Mouse (Mus musculus): ENCODE data around the gene Prss35. TPM values are rescaled to one million over a fixed set of nuclear protein-coding genes. Genes with fewer than 3 reads are reported as not detected.

Gene Prss35
- polyA plus RNA-seq, 1 experiment from 2014 or later, result 1.1 TPM

DNA sequence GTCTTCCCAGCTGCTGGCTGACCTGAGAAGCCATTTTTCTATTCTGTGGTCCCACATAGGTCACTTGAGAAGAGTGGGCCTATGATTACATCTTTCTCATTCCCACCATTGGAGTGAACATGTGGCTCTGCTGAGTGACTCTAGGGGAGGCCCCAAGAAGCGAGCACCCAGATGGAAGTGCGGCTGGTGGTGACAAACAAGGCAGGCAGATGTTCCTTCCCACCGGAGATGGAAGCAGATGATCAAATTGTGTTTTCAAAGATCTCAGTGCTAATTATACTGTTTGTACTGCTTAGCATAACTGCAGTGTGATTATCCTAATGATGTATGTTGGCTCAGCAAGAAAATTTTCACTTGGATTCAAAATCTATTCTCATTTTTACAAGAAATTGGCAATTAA, 29.4 kb upstream of the Prss35 start:
- Histone ChIP-seq H3K27me3 (no peaks in the 10 kb centered on the region), H3K4me2 (replicated peaks) (no peak overlapping the region), H3K4me1 (no peaks in the 10 kb centered on the region), H3K36me3 (no peaks in the 10 kb centered on the region), H3K27ac (replicated peaks) (no peak overlapping the region), H3K9me3 (no peaks in the 10 kb centered on the region), H3K4me3 (no peak overlapping the region), H3K9ac (replicated peaks) (no peak overlapping the region)
- 54% methylated on average over 3 of the region's 3 CpGs for WGBS
- peak; percentile 80 for ATAC-seq (replicated peaks)

DNA sequence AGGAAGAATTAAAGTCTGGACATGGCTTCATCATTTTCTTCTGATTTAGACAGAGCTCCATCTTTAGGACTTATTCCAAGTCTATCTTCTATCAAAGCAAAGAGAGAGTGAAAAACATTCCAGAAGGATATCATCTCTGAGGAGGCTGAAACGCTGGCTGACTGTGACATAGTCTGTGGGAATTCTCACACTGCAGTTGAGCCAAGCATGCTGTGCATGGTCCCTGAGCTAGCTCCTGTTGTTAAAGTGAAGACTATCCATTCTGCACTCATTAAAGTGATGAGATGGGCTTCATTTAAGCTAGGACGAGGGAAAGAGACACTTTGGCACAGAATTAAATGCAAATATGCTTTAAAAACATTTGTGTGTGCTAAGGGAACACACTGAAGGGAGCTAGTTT, 26.9 kb upstream of the Prss35 start:
- no peak overlapping the region for H3K9ac ChIP-seq (replicated peaks)
- H3K27ac ChIP-seq (replicated peaks), result no peak overlapping the region
- H3K4me2 ChIP-seq (replicated peaks), result no peak overlapping the region
- H3K27me3 ChIP-seq, result no peaks in the 10 kb centered on the region
- 42% methylated on average over 2 of the region's 2 CpGs for WGBS
- no peaks in the 10 kb centered on the region for H3K9me3 ChIP-seq
- H3K4me1 ChIP-seq, result no peaks in the 10 kb centered on the region
- no peak overlapping the region for H3K4me3 ChIP-seq
- ATAC-seq (replicated peaks), result no peak
- no peaks in the 10 kb centered on the region for H3K36me3 ChIP-seq

DNA sequence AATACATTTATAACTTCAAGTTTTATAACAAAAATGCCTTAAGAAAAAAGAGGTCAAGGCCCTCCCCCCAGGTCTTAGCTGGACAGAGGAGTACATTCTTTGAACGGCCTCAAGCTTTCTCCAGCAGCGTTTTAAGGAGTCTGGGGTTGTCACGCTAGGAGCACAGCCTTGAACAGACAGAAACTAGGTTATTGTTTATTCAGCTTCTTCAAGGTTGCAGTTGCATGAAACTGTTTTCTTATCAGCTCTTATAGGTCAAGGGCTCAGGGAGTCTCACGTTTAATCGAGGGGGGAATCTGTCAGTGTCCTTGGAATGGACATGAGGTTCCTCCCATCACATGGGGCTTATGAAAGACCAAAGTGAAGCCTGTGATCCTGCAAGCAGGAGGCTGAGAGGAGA, 26.3 kb upstream of the Prss35 start:
- WGBS, result 77% methylated on average over 5 of the region's 5 CpGs

GRCm38 (mm10) chr9:86720227-86720626, 23.2 kb upstream of the Prss35 start:
- no peak for ATAC-seq (replicated peaks)
- Histone ChIP-seq H3K9ac (replicated peaks) (no peak overlapping the region), H3K27ac (replicated peaks) (no peak overlapping the region), H3K27me3 (no peaks in the 10 kb centered on the region), H3K4me2 (replicated peaks) (no peak overlapping the region), H3K4me1 (no peaks in the 10 kb centered on the region), H3K4me3 (no peak overlapping the region), H3K36me3 (no peaks in the 10 kb centered on the region), H3K9me3 (no peaks in the 10 kb centered on the region)
- 94% methylated on average over 5 of the region's 5 CpGs for WGBS

More for the DNA sequence above, 26.3 kb upstream of the Prss35 start:
- Histone ChIP-seq H3K4me2 (replicated peaks) (no peak overlapping the region), H3K27me3 (no peaks in the 10 kb centered on the region), H3K27ac (replicated peaks) (no peak overlapping the region), H3K9me3 (no peaks in the 10 kb centered on the region), H3K36me3 (no peaks in the 10 kb centered on the region), H3K4me3 (no peak overlapping the region), H3K4me1 (no peaks in the 10 kb centered on the region), H3K9ac (replicated peaks) (no peak overlapping the region)
- no peak for ATAC-seq (replicated peaks)

DNA sequence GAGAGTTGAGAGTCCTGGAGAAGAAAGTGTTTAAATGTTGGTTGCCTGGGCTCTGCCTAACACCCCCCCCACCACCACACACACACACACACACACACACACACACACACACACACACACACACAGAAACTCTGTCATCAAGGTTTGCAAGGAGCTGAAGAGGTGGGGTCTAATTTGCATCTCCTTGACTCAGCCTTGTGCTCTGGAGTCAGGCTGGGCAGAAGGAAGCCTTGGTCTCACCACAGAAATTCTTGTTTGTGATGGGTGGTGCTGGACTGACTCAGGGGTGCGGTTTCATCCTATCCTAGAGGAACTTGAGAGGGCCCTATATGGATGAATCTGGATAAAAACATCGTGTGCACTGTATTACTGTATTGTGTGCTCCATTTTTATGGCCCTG, 22.7 kb upstream of the Prss35 start:
- H3K27ac ChIP-seq (replicated peaks), result no peak overlapping the region
- H3K36me3 ChIP-seq, result no peaks in the 10 kb centered on the region
- no peaks in the 10 kb centered on the region for H3K27me3 ChIP-seq
- H3K4me3 ChIP-seq, result no peak overlapping the region
- ATAC-seq (replicated peaks), result no peak
- H3K4me2 ChIP-seq (replicated peaks), result no peak overlapping the region
- no peaks in the 10 kb centered on the region for H3K9me3 ChIP-seq
- H3K9ac ChIP-seq (replicated peaks), result no peak overlapping the region
- H3K4me1 ChIP-seq, result peaks cover 4% of the 10 kb centered on the region
- WGBS, result 81% methylated on average over 2 of the region's 2 CpGs

DNA sequence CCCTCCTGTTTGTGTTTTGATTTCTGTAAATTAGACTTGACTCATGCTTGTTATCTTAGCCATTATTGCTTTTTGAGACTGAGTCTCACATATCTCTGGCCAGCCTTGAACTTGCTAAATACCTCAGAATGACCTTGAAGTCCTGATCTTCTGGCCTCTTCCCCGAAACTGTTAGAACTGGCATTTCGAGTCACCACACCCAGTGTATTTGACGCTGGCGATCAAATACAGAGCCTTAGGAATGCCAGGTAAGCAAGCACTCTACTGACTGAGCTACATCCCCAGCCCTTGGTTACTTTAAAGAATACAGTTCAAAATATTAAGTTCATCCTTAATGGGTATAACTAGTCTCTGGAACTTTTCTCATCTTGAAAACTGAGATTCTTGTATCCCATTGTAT, 18.4 kb upstream of the Prss35 start:
- H3K36me3 ChIP-seq, result no peaks in the 10 kb centered on the region
- WGBS, result 92% methylated on average over 4 of the region's 4 CpGs
- no peak overlapping the region for H3K4me3 ChIP-seq
- peak overlapping the region; percentile 73 for H3K27ac ChIP-seq (replicated peaks)
- H3K4me2 ChIP-seq (replicated peaks), result no peak overlapping the region
- no peaks in the 10 kb centered on the region for H3K9me3 ChIP-seq
- H3K9ac ChIP-seq (replicated peaks), result no peak overlapping the region
- H3K4me1 ChIP-seq, result peaks cover 11% of the 10 kb centered on the region
- no peaks in the 10 kb centered on the region for H3K27me3 ChIP-seq
- ATAC-seq (replicated peaks), result no peak

DNA sequence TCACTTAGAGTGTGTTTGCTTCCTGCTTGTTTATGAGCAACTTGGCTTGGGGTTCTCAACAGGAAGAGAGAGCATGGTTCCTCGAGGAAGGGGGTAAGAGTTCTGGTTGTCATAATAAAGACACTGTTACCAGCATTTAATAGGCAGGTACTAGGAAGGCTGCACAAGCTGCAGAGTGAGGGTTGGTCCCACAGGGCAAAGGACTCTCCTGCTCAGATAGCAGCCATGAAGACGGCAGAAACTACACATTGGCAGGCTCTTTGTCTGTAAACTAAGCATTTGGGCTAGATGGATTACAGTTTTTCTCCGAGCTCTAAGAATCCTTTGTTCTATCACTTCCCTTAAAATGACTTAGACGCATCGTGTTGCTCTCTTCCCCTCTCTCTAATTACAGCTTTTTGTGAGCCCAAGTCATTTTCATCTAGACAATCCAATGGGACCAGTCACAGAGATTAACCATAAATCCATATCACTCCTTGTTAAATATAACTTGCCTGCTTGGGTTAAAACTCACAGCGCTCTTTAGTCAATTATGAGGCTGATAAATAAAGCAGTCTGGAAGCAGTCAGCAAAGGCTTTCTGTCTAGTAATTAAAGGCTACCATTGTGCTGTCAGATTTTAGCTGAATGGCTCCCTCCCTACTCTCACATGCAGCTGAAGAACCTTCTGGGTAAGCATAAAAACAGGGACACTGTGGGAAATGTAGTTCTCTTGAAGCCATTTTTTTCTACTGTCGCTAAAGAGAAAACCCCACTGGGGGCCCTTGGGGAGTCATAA, 17.7 kb upstream of the Prss35 start:
- H3K27me3 ChIP-seq, result no peaks in the 10 kb centered on the region
- no peak overlapping the region; the same call in 1 of the 2 replicates for H3K4me2 ChIP-seq (replicated peaks)
- H3K9ac ChIP-seq (replicated peaks), result no peak overlapping the region
- no peak overlapping the region for H3K4me3 ChIP-seq
- peak overlapping the region; percentile 73 for H3K27ac ChIP-seq (replicated peaks)
- 10% methylated on average over 7 of the region's 7 CpGs for WGBS
- peaks cover 11% of the 10 kb centered on the region for H3K4me1 ChIP-seq
- H3K36me3 ChIP-seq, result no peaks in the 10 kb centered on the region
- H3K9me3 ChIP-seq, result no peaks in the 10 kb centered on the region
- ATAC-seq (replicated peaks), result peak; percentile 91

DNA sequence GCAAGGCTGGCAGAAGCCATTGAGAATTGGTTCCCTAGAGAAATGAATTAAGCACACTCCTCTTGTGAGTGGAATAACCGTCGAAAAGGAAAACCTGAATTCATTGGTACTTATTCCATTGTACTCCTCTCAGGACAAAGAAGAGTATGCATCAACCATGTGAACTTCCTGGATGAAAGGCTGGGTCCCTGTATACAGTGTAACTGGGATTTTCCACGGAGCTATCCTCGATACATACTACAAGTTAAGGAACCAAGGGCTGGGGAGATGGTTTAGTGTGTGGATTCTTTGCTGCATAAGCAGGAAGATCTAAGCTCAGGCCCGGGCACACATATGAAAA, 17.1 kb upstream of the Prss35 start:
- Histone ChIP-seq H3K4me2 (replicated peaks) (no peak overlapping the region), H3K27me3 (no peaks in the 10 kb centered on the region), H3K27ac (replicated peaks) (peak overlapping the region; percentile 73), H3K4me3 (no peak overlapping the region), H3K9ac (replicated peaks) (no peak overlapping the region), H3K36me3 (no peaks in the 10 kb centered on the region), H3K9me3 (no peaks in the 10 kb centered on the region), H3K4me1 (peaks cover 11% of the 10 kb centered on the region)
- WGBS, result 61% methylated on average over 5 of the region's 5 CpGs
- ATAC-seq (replicated peaks), result peak; percentile 63

DNA sequence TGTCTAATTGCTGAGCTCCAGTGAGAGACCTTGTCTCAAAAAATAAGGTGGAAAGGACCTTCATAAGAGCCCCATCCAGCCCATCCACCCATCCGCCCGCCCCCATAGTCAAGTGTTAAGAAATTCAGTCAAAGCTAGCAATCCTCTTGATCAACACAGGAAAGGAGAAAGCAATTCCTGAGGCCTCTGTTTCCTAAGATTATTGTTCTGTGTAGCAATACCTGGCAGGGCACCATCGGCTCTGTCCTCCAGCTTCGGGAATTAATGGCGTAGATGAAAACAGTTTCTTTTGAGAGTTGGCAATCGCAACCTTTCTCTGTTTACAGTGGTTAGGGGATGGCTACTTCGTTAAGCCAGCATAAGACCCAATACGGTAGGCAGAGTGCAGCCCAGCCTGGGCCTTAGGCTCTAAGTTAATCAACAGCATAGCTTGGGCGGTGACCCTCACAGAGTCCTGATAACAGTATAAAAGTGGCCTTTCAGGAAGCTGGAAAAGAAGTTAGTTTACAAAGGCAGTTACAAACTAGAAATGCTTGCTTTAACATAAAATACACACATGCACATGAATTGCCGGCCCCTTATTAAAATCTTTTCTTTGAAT, 15.1 kb upstream of the Prss35 start:
- H3K4me1 ChIP-seq, result peaks cover 11% of the 10 kb centered on the region
- H3K9me3 ChIP-seq, result no peaks in the 10 kb centered on the region
- H3K36me3 ChIP-seq, result no peaks in the 10 kb centered on the region
- no peak overlapping the region for H3K4me2 ChIP-seq (replicated peaks)
- no peak for ATAC-seq (replicated peaks)
- H3K27me3 ChIP-seq, result no peaks in the 10 kb centered on the region
- no peak overlapping the region for H3K9ac ChIP-seq (replicated peaks)
- no peak overlapping the region for H3K27ac ChIP-seq (replicated peaks)
- H3K4me3 ChIP-seq, result no peak overlapping the region
- 63% methylated on average over 10 of the region's 10 CpGs for WGBS

GRCm38 (mm10) chr9:86729084-86729483, 14.4 kb upstream of the Prss35 start:
- H3K4me1 ChIP-seq, result peaks cover 11% of the 10 kb centered on the region
- H3K4me3 ChIP-seq, result no peak overlapping the region
- no peaks in the 10 kb centered on the region for H3K36me3 ChIP-seq
- no peak overlapping the region for H3K4me2 ChIP-seq (replicated peaks)
- no peak overlapping the region for H3K27ac ChIP-seq (replicated peaks)
- ATAC-seq (replicated peaks), result no peak
- H3K9me3 ChIP-seq, result no peaks in the 10 kb centered on the region
- H3K27me3 ChIP-seq, result no peaks in the 10 kb centered on the region
- 59% methylated on average over 1 of the region's 1 CpGs for WGBS
- H3K9ac ChIP-seq (replicated peaks), result no peak overlapping the region

- H3K27me3 ChIP-seq, result no peaks in the 10 kb centered on the region
- no peak overlapping the region for H3K4me3 ChIP-seq
- H3K9me3 ChIP-seq, result no peaks in the 10 kb centered on the region
- H3K36me3 ChIP-seq, result no peaks in the 10 kb centered on the region
- H3K4me2 ChIP-seq (replicated peaks), result no peak overlapping the region
- no peak overlapping the region for H3K9ac ChIP-seq (replicated peaks)
- peaks cover 11% of the 10 kb centered on the region for H3K4me1 ChIP-seq
- no peak for ATAC-seq (replicated peaks)
- no peak overlapping the region for H3K27ac ChIP-seq (replicated peaks)
- WGBS, result 92% methylated on average over 3 of the region's 3 CpGs
Observed at GRCm38 (mm10) chr9:86729811-86730210, 13.6 kb upstream of the Prss35 start.

- no peak overlapping the region for H3K4me2 ChIP-seq (replicated peaks)
- no peaks in the 10 kb centered on the region for H3K9me3 ChIP-seq
- H3K4me3 ChIP-seq, result no peak overlapping the region
- no peak overlapping the region for H3K27ac ChIP-seq (replicated peaks)
- H3K36me3 ChIP-seq, result no peaks in the 10 kb centered on the region
- H3K9ac ChIP-seq (replicated peaks), result no peak overlapping the region
- H3K4me1 ChIP-seq, result no peaks in the 10 kb centered on the region
- ATAC-seq (replicated peaks), result no peak
- no peaks in the 10 kb centered on the region for H3K27me3 ChIP-seq
Observed at GRCm38 (mm10) chr9:86734357-86734756, 9.1 kb upstream of the Prss35 start.

DNA sequence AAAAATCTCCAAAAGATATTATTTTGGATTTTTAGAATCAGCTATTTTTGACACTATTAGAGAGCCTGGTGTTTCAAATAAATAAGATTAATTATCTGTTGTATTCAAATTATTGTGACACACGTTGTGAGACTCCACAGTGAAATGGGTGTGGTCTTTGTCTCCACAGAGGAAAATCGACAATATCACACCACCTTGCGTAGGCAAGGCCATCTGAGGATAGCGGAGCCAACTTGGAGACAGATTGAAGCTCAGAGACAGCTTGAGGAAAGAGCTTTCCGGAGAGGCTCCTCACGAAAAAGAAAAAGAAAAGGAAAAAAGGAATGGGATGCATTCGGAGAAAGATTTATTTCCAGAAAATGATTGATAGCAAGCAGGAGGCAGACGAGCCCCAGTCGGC, 8.7 kb upstream of the Prss35 start:
- Histone ChIP-seq H3K27ac (replicated peaks) (no peak overlapping the region), H3K36me3 (no peaks in the 10 kb centered on the region), H3K27me3 (no peaks in the 10 kb centered on the region), H3K9me3 (no peaks in the 10 kb centered on the region), H3K4me3 (no peak overlapping the region), H3K4me1 (no peaks in the 10 kb centered on the region), H3K4me2 (replicated peaks) (no peak overlapping the region), H3K9ac (replicated peaks) (no peak overlapping the region)
- 83% methylated on average over 9 of the region's 9 CpGs for WGBS
- no peak for ATAC-seq (replicated peaks)

Data from forebrain, embryonic 15.5 days (tissue).